Mouse (Mus musculus): ENCODE data around the gene Gadl1. TPM values are rescaled to one million over a fixed set of nuclear protein-coding genes. Genes with fewer than 3 reads are reported as not detected.

Gadl1 gene
- polyA plus RNA-seq (2014; fragmentation: Nextera tagmentation; extraction: Ambion mirVana): 0.90 and 1.1 TPM in 2 replicates

DNA sequence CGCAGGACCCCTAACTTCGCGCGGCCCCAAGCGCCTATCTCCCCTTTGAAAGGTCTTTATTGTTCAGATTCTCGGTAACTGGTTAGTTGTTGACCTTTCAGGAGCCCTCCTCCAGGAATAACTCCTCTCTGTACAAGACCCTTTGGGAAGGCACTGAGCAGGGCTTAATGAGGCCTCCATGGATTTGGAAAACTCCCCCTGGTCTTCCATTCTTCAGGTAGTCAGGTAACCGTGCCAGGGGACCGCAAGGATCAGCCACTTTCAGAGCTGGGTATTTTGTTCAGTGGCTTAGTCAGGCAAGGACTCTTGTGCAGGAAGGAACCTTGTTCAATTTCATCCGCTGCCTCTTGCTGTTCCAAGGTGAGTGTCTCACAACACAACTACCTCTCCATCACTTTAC, at the start of gene Gadl1:
Gadl1 (plus strand) TSS at position 301 of the 400 bp plus-strand sequence.
- no peaks in the 10 kb centered on the region for H3K27me3 ChIP-seq (ENCODE audit: control insufficient read depth, insufficient read depth, low read length)
- H3K4me2 ChIP-seq (ENCODE audit: low read length): peak within 1 kb of the TSS; percentile 53
- H3K4me3 ChIP-seq (ENCODE audit: control insufficient read depth in 1 of 2, insufficient read depth in 1 of 2, low read depth in 1 of 2, low read length in 2 of 2): peak within 1 kb of the TSS in 1 of 2 experiments; percentile 16; a peak in 2 of 4 replicates
- H3K27ac ChIP-seq (replicated peaks in 1 of 2; ENCODE audit: control insufficient read depth in 1 of 2, insufficient read depth in 1 of 2, low read depth in 2 of 2, low read length in 2 of 2): no peak within 1 kb of the TSS
- H3K4me1 ChIP-seq (ENCODE audit: control insufficient read depth in 2 of 2, insufficient read depth in 2 of 2, low read length in 2 of 2): peaks cover 13% of the 10 kb centered on the region in 2 experiments
- no peak for ATAC-seq (ENCODE audit: insufficient number of reproducible peaks, insufficient read depth, low FRiP score, low read depth)
- 74% methylated on average over 9 of the region's 9 CpGs for WGBS
- no peaks in the 10 kb centered on the region for H3K36me3 ChIP-seq (ENCODE audit: control insufficient read depth, insufficient read depth, low read length)
- H3K9ac ChIP-seq (ENCODE audit: low read length): peak within 1 kb of the TSS; percentile 38; the same call in 1 of the 2 replicates
- H3K9me3 ChIP-seq (ENCODE audit: control insufficient read depth, low read length): no peaks in the 10 kb centered on the region

DNA sequence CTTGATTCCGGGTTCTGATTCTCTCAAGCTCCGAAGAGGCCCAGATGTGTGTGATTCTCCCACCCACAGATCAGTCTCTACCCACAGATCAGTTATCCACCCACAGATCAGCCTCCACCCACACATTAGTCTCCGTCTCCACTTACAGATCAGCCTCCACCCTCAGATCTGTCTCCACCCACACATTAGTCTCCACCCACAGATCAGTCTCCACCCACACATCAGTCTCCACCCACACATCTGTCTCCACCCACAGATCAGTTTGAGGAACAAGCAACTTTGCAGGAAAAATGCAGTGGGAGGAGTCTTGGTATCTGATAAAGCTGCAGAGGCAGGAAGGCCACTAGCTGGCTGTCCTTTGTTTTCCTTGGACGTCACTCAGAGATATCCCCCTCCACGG, 46.5 kb upstream of the Gadl1 start:
- no peak overlapping the region for H3K9ac ChIP-seq (ENCODE audit: low read length)
- ATAC-seq (ENCODE audit: insufficient number of reproducible peaks, insufficient read depth, low FRiP score, low read depth): no peak
- no peak overlapping the region for H3K4me3 ChIP-seq (ENCODE audit: control insufficient read depth in 1 of 2, insufficient read depth in 1 of 2, low read depth in 1 of 2, low read length in 2 of 2)
- H3K36me3 ChIP-seq (ENCODE audit: control insufficient read depth, insufficient read depth, low read length): no peaks in the 10 kb centered on the region
- no peaks in the 10 kb centered on the region for H3K9me3 ChIP-seq (ENCODE audit: control insufficient read depth, low read length)
- H3K4me2 ChIP-seq (ENCODE audit: low read length): no peak overlapping the region
- H3K4me1 ChIP-seq (ENCODE audit: control insufficient read depth in 2 of 2, insufficient read depth in 2 of 2, low read length in 2 of 2): peaks cover 2 to 6% of the 10 kb centered on the region in 2 experiments; a peak in 3 of 4 replicates
- H3K27ac ChIP-seq (replicated peaks in 1 of 2; ENCODE audit: control insufficient read depth in 1 of 2, insufficient read depth in 1 of 2, low read depth in 2 of 2, low read length in 2 of 2): no peak overlapping the region
- 61% methylated on average over 5 of the region's 5 CpGs for WGBS
- no peaks in the 10 kb centered on the region for H3K27me3 ChIP-seq (ENCODE audit: control insufficient read depth, insufficient read depth, low read length)

DNA sequence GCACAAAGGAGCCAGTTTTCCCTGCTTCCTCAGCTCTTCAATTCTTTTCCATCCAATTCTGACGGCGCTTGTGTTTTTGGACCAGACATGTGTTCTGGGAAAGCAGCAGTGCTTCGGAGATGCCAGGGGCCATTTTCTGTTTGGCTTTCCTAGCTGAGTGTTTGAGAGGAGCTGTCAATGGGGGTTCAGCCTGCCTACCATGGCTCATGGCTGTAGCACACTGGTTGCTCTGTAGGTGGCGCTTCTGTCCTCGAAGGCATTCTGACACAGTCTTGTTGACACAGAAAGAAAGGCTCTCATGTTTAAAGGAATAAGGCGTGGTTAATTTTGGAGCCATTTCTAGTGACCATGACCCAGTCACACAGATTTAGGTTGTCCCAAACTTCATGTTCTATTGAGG, 45.9 kb upstream of the Gadl1 start:
- Histone ChIP-seq H3K27me3 (ENCODE audit: control insufficient read depth, insufficient read depth, low read length) (no peaks in the 10 kb centered on the region), H3K27ac (replicated peaks in 1 of 2; ENCODE audit: control insufficient read depth in 1 of 2, insufficient read depth in 1 of 2, low read depth in 2 of 2, low read length in 2 of 2) (no peak overlapping the region), H3K36me3 (ENCODE audit: control insufficient read depth, insufficient read depth, low read length) (no peaks in the 10 kb centered on the region), H3K4me2 (ENCODE audit: low read length) (no peak overlapping the region), H3K9me3 (ENCODE audit: control insufficient read depth, low read length) (no peaks in the 10 kb centered on the region), H3K4me3 (ENCODE audit: control insufficient read depth in 1 of 2, insufficient read depth in 1 of 2, low read depth in 1 of 2, low read length in 2 of 2) (no peak overlapping the region), H3K9ac (ENCODE audit: low read length) (no peak overlapping the region), H3K4me1 (ENCODE audit: control insufficient read depth in 2 of 2, insufficient read depth in 2 of 2, low read length in 2 of 2) (peaks cover 6 to 12% of the 10 kb centered on the region in 2 experiments)
- WGBS: 74% methylated on average over 6 of the region's 6 CpGs
- ATAC-seq (ENCODE audit: insufficient number of reproducible peaks, insufficient read depth, low FRiP score, low read depth): no peak

DNA sequence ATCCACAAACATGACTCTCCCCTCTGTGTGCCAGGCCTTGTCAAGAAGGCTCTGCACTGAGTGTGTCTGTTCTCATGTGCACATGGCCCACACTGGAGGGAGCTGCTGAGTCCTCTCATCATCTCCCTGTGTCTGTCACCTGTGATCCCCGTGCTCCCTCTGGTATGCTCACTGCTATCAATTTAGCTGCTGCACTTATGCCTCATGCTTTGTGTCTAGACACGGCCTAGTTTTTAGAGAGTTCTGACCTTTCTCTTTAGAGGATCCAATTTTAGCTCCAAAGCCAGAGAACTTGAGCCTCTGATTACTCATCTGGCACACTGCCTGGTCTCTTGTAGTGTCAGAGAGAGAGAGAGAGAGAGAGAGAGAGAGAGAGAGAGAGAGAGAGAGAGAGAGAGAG, 42.0 kb upstream of the Gadl1 start:
- Histone ChIP-seq H3K36me3 (ENCODE audit: control insufficient read depth, insufficient read depth, low read length) (no peaks in the 10 kb centered on the region), H3K4me1 (ENCODE audit: control insufficient read depth in 2 of 2, insufficient read depth in 2 of 2, low read length in 2 of 2) (peaks cover 8 to 22% of the 10 kb centered on the region in 2 experiments), H3K27me3 (ENCODE audit: control insufficient read depth, insufficient read depth, low read length) (no peaks in the 10 kb centered on the region), H3K9me3 (ENCODE audit: control insufficient read depth, low read length) (no peaks in the 10 kb centered on the region), H3K27ac (replicated peaks in 1 of 2; ENCODE audit: control insufficient read depth in 1 of 2, insufficient read depth in 1 of 2, low read depth in 2 of 2, low read length in 2 of 2) (peak overlapping the region; percentile 8 to 86; a peak in 3 of 4 replicates), H3K4me3 (ENCODE audit: control insufficient read depth in 1 of 2, insufficient read depth in 1 of 2, low read depth in 1 of 2, low read length in 2 of 2) (no peak overlapping the region), H3K4me2 (ENCODE audit: low read length) (0 out of 2 replicates have a peak overlapping the region, but pooled peaks have one; percentile 18), H3K9ac (ENCODE audit: low read length) (no peak overlapping the region)
- WGBS: 5% methylated on average over 2 of the region's 2 CpGs
- ATAC-seq (ENCODE audit: insufficient number of reproducible peaks, insufficient read depth, low FRiP score, low read depth): peak; percentile 91

DNA sequence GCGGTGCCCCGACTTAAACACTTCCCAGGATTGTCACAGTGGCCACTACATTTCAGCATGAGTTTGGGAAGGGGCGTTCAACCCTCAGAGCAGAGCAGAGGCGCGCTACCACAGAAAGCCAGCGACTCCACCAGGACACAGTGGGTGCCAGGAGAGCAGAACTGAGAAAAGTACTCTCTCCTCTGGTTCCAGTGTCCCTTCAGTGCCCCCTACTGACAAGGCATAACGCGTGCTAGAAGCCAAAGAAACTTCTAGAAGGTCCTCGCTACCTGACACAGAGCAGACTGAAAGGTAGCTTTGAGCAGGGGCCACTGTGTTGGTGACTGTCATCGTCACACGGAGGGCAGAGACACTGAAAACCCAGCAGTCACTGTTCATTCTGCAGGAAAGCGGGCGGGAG, 39.1 kb upstream of the Gadl1 start:
- WGBS: 85% methylated on average over 13 of the region's 13 CpGs
- H3K9ac ChIP-seq (ENCODE audit: low read length): no peak overlapping the region
- H3K36me3 ChIP-seq (ENCODE audit: control insufficient read depth, insufficient read depth, low read length): no peaks in the 10 kb centered on the region
- no peaks in the 10 kb centered on the region for H3K27me3 ChIP-seq (ENCODE audit: control insufficient read depth, insufficient read depth, low read length)
- no peak overlapping the region for H3K4me2 ChIP-seq (ENCODE audit: low read length)
- no peak for ATAC-seq (ENCODE audit: insufficient number of reproducible peaks, insufficient read depth, low FRiP score, low read depth)
- H3K4me3 ChIP-seq (ENCODE audit: control insufficient read depth in 1 of 2, insufficient read depth in 1 of 2, low read depth in 1 of 2, low read length in 2 of 2): no peak overlapping the region
- no peak overlapping the region for H3K27ac ChIP-seq (replicated peaks in 1 of 2; ENCODE audit: control insufficient read depth in 1 of 2, insufficient read depth in 1 of 2, low read depth in 2 of 2, low read length in 2 of 2)
- H3K4me1 ChIP-seq (ENCODE audit: control insufficient read depth in 2 of 2, insufficient read depth in 2 of 2, low read length in 2 of 2): peaks cover 8 to 22% of the 10 kb centered on the region in 2 experiments
- H3K9me3 ChIP-seq (ENCODE audit: control insufficient read depth, low read length): no peaks in the 10 kb centered on the region

DNA sequence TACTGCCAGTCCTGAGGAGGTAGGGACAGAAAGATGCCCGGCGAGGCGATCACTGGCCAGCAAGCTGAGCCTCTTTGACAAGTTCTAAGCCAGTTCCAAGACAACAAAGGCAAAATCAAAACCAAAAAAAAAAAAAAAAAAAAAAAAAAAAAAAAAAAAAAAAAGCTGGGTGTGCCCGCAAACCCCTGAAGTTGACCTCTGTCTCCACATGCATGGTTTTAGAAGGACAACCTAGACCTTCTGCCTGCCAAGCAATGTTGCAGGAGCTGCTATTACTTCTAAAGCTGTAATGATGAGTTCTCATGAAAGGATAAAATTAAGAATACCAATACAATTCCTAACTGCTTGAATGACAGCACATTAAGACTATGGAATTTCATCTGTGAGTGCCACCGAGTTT, 38.6 kb upstream of the Gadl1 start:
- H3K4me3 ChIP-seq (ENCODE audit: control insufficient read depth in 1 of 2, insufficient read depth in 1 of 2, low read depth in 1 of 2, low read length in 2 of 2): no peak overlapping the region
- no peak overlapping the region for H3K4me2 ChIP-seq (ENCODE audit: low read length)
- ATAC-seq (ENCODE audit: insufficient number of reproducible peaks, insufficient read depth, low FRiP score, low read depth): no peak
- H3K9ac ChIP-seq (ENCODE audit: low read length): no peak overlapping the region
- no peaks in the 10 kb centered on the region for H3K27me3 ChIP-seq (ENCODE audit: control insufficient read depth, insufficient read depth, low read length)
- H3K9me3 ChIP-seq (ENCODE audit: control insufficient read depth, low read length): no peaks in the 10 kb centered on the region
- no peak overlapping the region for H3K27ac ChIP-seq (replicated peaks in 1 of 2; ENCODE audit: control insufficient read depth in 1 of 2, insufficient read depth in 1 of 2, low read depth in 2 of 2, low read length in 2 of 2)
- H3K4me1 ChIP-seq (ENCODE audit: control insufficient read depth in 2 of 2, insufficient read depth in 2 of 2, low read length in 2 of 2): peaks cover 8 to 22% of the 10 kb centered on the region in 2 experiments
- 88% methylated on average over 5 of the region's 5 CpGs for WGBS
- H3K36me3 ChIP-seq (ENCODE audit: control insufficient read depth, insufficient read depth, low read length): no peaks in the 10 kb centered on the region

DNA sequence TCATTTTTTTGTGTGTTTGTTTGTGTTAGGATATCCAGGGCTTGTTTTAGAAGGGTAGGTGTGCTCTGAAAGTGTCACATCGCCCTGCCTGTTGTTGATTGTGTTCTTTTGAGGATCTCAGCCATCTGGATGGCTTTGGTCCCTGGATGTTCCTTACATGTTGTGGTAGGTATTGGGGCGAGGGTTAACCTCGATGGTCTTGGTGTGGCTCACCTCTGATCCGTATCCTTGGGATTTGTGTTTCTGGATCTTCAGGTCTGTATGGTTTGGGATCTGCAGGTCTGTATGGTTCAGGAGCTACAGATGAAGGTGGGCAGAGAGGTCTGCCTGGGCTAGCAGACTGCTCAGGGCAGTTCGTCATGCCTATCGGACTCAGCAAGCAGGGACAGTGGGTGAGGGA, 28.8 kb upstream of the Gadl1 start:
- Histone ChIP-seq H3K36me3 (ENCODE audit: control insufficient read depth, insufficient read depth, low read length) (no peaks in the 10 kb centered on the region), H3K4me2 (ENCODE audit: low read length) (no peak overlapping the region), H3K27ac (replicated peaks in 1 of 2; ENCODE audit: control insufficient read depth in 1 of 2, insufficient read depth in 1 of 2, low read depth in 2 of 2, low read length in 2 of 2) (no peak overlapping the region), H3K9me3 (ENCODE audit: control insufficient read depth, low read length) (peaks cover 6% of the 10 kb centered on the region; the same call in 1 of the 2 replicates), H3K9ac (ENCODE audit: low read length) (no peak overlapping the region), H3K27me3 (ENCODE audit: control insufficient read depth, insufficient read depth, low read length) (no peaks in the 10 kb centered on the region), H3K4me1 (ENCODE audit: control insufficient read depth in 2 of 2, insufficient read depth in 2 of 2, low read length in 2 of 2) (no peaks in the 10 kb centered on the region), H3K4me3 (ENCODE audit: control insufficient read depth in 1 of 2, insufficient read depth in 1 of 2, low read depth in 1 of 2, low read length in 2 of 2) (no peak overlapping the region)
- 86% methylated on average over 6 of the region's 6 CpGs for WGBS
- no peak for ATAC-seq (ENCODE audit: insufficient number of reproducible peaks, insufficient read depth, low FRiP score, low read depth)

DNA sequence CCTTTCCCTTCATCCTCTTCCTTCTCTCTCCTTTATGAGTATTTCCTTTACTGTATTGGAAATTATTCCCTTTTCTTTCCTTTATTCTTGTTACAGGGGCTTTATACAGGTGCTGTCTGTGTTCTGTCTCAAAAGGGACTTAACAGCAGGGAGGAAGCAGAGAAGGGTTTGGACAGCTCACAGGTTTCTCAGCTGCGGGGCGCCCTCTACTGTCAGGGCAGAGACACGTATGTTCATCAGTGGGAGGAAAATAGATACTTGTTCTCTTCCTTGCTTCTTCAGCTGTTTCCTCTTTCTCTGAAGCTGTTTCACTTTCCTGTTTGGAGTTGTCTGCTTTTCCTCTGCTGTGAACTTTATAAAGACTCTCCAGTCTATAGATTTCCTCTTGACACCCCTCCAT, 28.1 kb upstream of the Gadl1 start:
- H3K4me2 ChIP-seq (ENCODE audit: low read length): no peak overlapping the region
- no peaks in the 10 kb centered on the region for H3K4me1 ChIP-seq (ENCODE audit: control insufficient read depth in 2 of 2, insufficient read depth in 2 of 2, low read length in 2 of 2)
- no peaks in the 10 kb centered on the region for H3K36me3 ChIP-seq (ENCODE audit: control insufficient read depth, insufficient read depth, low read length)
- no peak overlapping the region for H3K4me3 ChIP-seq (ENCODE audit: control insufficient read depth in 1 of 2, insufficient read depth in 1 of 2, low read depth in 1 of 2, low read length in 2 of 2)
- H3K27me3 ChIP-seq (ENCODE audit: control insufficient read depth, insufficient read depth, low read length): no peaks in the 10 kb centered on the region
- H3K27ac ChIP-seq (replicated peaks in 1 of 2; ENCODE audit: control insufficient read depth in 1 of 2, insufficient read depth in 1 of 2, low read depth in 2 of 2, low read length in 2 of 2): no peak overlapping the region
- WGBS: 80% methylated on average over 3 of the region's 3 CpGs
- peaks cover 6% of the 10 kb centered on the region; the same call in 1 of the 2 replicates for H3K9me3 ChIP-seq (ENCODE audit: control insufficient read depth, low read length)
- no peak overlapping the region for H3K9ac ChIP-seq (ENCODE audit: low read length)
- no peak for ATAC-seq (ENCODE audit: insufficient number of reproducible peaks, insufficient read depth, low FRiP score, low read depth)
